Mouse (Mus musculus): ENCODE measurements around the gene Chml. TPM values are rescaled to one million over a fixed set of nuclear protein-coding genes. Genes with fewer than 3 reads are reported as not detected.

The Chml gene
- polyA plus RNA-seq (2014; fragmentation: Nextera tagmentation; extraction: Ambion mirVana): 6.4 and 7.7 TPM in 2 replicates

DNA sequence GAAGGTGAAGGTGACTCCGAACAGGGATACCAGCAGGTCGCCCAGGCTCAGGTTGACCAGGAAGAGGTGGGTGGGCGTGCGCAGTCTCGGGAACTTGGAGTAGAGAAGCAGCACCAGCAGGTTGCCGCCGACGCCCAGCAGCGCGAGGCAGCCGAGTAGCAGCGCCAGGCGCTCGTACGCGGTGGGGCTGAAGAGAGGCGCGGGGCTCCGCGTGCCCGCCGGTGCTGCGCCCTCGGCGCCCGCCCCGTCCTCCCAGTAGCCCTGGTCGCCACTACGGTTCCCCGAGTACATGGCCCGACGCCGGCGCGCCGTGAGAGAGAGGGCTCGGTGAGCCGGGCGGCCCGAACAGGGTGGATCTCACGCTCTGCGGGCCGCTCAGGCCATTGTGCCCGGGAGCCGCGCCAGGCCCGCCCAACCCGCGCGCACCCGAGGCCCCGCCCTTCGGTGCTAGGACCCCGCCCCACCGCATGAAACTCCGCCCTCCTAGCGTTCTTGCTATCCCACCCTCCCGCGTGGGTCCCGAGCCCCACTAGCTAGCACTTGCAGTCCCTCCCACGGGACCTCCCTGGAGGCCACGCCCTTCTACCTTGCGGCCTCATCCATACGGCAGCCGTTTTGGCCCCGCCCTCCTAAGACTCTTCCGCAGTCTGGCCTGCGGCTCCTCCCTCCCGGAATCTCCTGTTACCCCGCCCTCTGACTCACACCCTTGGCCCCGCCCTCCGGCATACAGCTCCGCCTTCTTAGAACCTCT lies at the start of gene Chml, which contains the start of gene Opn3:
TSS of gene Chml (minus strand) at position 656 of the 751 bp plus-strand sequence.
TSS of gene Opn3 (minus strand) at position 531 of the 751 bp plus-strand sequence.
- WGBS: under 1% methylated on average over 58 of the region's 73 CpGs
- ATAC-seq (replicated peaks; ENCODE audit: low FRiP score): peak; percentile 98

DNA sequence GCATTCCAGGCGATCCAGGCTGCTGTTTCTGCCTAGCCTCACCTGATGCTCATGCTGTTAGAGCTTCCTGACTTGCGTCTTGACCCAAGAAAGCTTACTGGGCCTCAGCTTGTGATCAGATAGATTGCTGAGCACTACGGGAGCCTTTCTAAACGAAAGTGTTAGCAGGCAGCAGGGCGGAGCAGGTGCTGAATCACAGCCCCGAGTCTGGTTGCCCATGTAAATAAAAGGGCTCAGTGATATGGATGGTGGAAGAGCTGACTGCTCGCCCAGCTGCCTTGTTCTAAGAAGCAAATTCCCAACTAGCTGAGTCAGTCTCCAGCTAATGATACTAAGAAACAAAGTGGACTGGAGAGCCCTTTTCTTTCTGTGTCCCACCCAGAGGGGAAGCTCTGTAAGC lies 33.1 kb upstream of the Chml start:
- no peaks in the 10 kb centered on the region for H3K4me1 ChIP-seq (replicated peaks; ENCODE audit: control insufficient read depth, insufficient read depth, low read length)
- no peaks in the 10 kb centered on the region for H3K36me3 ChIP-seq (ENCODE audit: control insufficient read depth, insufficient read depth, low read length)
- H3K9ac ChIP-seq (ENCODE audit: low read length): no peak overlapping the region
- H3K27ac ChIP-seq (ENCODE audit: low read depth, low read length): no peak overlapping the region
- no peaks in the 10 kb centered on the region for H3K27me3 ChIP-seq (ENCODE audit: control insufficient read depth, insufficient read depth, low read length)
- DNase-seq (ENCODE audit: low spot score) (no peak), ATAC-seq (replicated peaks; ENCODE audit: low FRiP score) (no peak)
- H3K4me3 ChIP-seq (ENCODE audit: low read depth, low read length): no peak overlapping the region
- H3K4me2 ChIP-seq (ENCODE audit: low read depth, low read length, severe bottlenecking): no peak overlapping the region
- no peaks in the 10 kb centered on the region for H3K9me3 ChIP-seq (ENCODE audit: control insufficient read depth, low read length)
- WGBS: 51% methylated on average over 7 of the region's 7 CpGs

More for the DNA sequence above, at the start of gene Chml, which contains the start of gene Opn3:
- peak within 1 kb of the TSS; percentile 66 for H3K27ac ChIP-seq (ENCODE audit: low read depth, low read length)
- H3K9me3 ChIP-seq (ENCODE audit: control insufficient read depth, low read length): no peaks in the 10 kb centered on the region
- H3K4me1 ChIP-seq (replicated peaks; ENCODE audit: control insufficient read depth, insufficient read depth, low read length): peaks cover 6% of the 10 kb centered on the region; the same call in 1 of the 2 replicates
- H3K4me2 ChIP-seq (ENCODE audit: low read depth, low read length, severe bottlenecking): peak within 1 kb of the TSS; percentile 73
- peak within 1 kb of the TSS; percentile 90 for H3K9ac ChIP-seq (ENCODE audit: low read length)
- peak; percentile 99 for DNase-seq (ENCODE audit: low spot score)
- 0 out of 2 replicates have a peak, but pooled peaks cover 4% of the 10 kb centered on the region for H3K36me3 ChIP-seq (ENCODE audit: control insufficient read depth, insufficient read depth, low read length)
- H3K27me3 ChIP-seq (ENCODE audit: control insufficient read depth, insufficient read depth, low read length): no peaks in the 10 kb centered on the region
- H3K4me3 ChIP-seq (ENCODE audit: low read depth, low read length): peak within 1 kb of the TSS; percentile 74

DNA sequence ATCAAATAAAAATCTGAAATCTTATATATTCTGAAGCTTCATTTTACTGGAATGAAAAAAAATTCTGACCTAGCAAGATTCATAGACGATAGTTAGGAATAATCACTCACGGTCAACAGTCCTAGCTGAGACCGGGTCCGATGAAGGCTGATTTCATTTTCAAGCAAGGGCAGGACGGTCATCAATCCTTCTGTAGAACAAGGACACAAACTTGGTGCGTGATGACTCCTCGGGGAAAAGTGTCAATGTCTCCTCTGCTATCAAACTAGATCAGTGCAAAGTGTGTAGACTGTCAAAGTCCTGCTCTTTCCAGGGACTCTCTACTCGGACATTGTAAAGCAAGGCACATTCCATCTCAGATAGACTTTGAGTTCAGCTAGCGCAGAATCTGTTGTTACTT lies 24.1 kb upstream of the Chml start:
- no peak for ATAC-seq (replicated peaks; ENCODE audit: low FRiP score)

DNA sequence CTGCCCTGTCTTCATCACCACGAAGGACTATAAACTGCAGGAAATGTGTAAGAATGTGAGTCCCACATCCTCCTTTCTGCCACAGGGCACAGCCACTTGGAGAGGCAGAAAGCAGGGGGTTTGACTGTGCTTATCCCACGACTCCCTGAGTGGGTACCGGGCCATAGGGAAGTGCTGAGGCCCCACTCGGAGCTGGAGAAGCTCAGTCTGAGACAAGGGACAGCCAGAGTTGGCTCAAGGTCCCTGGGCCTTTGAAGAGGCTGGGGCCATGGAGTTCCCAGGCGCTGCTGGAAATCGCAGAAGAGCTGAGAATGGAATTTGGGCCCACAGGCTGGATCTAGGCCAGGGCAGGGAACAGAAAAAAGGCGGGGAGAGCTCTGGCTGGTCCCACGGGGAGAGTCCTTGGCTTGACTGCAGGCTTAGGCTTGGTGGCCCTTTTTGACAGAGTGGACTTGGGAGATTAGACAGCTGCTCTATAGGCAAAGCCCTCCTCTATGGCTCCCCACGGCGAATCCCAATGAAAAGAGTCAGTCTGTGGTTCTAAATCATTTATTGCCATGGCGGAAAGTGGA lies 19.7 kb upstream of the Chml start:
- no peak overlapping the region for H3K4me2 ChIP-seq (ENCODE audit: low read depth, low read length, severe bottlenecking)
- no peak for ATAC-seq (replicated peaks; ENCODE audit: low FRiP score)
- H3K4me3 ChIP-seq (ENCODE audit: low read depth, low read length): no peak overlapping the region
- 83% methylated on average over 11 of the region's 11 CpGs for WGBS
- no peaks in the 10 kb centered on the region for H3K9me3 ChIP-seq (ENCODE audit: control insufficient read depth, low read length)
- no peaks in the 10 kb centered on the region for H3K36me3 ChIP-seq (ENCODE audit: control insufficient read depth, insufficient read depth, low read length)
- no peak overlapping the region for H3K27ac ChIP-seq (ENCODE audit: low read depth, low read length)
- no peak for DNase-seq (ENCODE audit: low spot score)
- H3K9ac ChIP-seq (ENCODE audit: low read length): no peak overlapping the region
- H3K27me3 ChIP-seq (ENCODE audit: control insufficient read depth, insufficient read depth, low read length): no peaks in the 10 kb centered on the region
- H3K4me1 ChIP-seq (replicated peaks; ENCODE audit: control insufficient read depth, insufficient read depth, low read length): no peaks in the 10 kb centered on the region

More for the DNA sequence above, 24.1 kb upstream of the Chml start:
- no peak overlapping the region for H3K9ac ChIP-seq (ENCODE audit: low read length)
- H3K9me3 ChIP-seq (ENCODE audit: control insufficient read depth, low read length): no peaks in the 10 kb centered on the region
- H3K4me3 ChIP-seq (ENCODE audit: low read depth, low read length): no peak overlapping the region
- H3K4me1 ChIP-seq (replicated peaks; ENCODE audit: control insufficient read depth, insufficient read depth, low read length): no peaks in the 10 kb centered on the region
- no peaks in the 10 kb centered on the region for H3K36me3 ChIP-seq (ENCODE audit: control insufficient read depth, insufficient read depth, low read length)
- H3K27me3 ChIP-seq (ENCODE audit: control insufficient read depth, insufficient read depth, low read length): no peaks in the 10 kb centered on the region
- WGBS: 90% methylated on average over 9 of the region's 9 CpGs
- H3K4me2 ChIP-seq (ENCODE audit: low read depth, low read length, severe bottlenecking): no peak overlapping the region
- no peak for DNase-seq (ENCODE audit: low spot score)
- H3K27ac ChIP-seq (ENCODE audit: low read depth, low read length): no peak overlapping the region

DNA sequence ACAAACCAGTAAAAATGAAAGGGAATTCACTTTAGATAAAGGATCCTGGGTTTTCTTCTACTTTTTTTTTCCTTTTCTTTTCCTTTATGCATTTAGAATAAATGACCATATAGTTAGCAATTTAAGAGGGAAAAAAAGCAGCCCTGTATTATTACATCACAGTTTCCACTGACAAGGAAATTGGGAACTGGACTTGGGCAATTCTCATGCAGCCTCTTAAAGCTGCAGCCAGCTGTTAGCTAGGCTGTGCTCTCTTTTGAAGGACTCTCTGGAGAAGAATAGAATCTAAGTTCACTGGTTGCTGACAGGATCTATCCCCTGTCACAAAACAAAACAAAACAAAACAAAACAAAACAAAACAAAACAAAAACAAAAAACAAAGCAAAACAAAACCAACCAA lies 15.3 kb upstream of the Chml start:
- Histone ChIP-seq H3K4me1 (replicated peaks; ENCODE audit: control insufficient read depth, insufficient read depth, low read length) (no peaks in the 10 kb centered on the region), H3K4me2 (ENCODE audit: low read depth, low read length, severe bottlenecking) (no peak overlapping the region), H3K4me3 (ENCODE audit: low read depth, low read length) (no peak overlapping the region), H3K9me3 (ENCODE audit: control insufficient read depth, low read length) (no peaks in the 10 kb centered on the region), H3K36me3 (ENCODE audit: control insufficient read depth, insufficient read depth, low read length) (no peaks in the 10 kb centered on the region), H3K9ac (ENCODE audit: low read length) (no peak overlapping the region), H3K27me3 (ENCODE audit: control insufficient read depth, insufficient read depth, low read length) (no peaks in the 10 kb centered on the region), H3K27ac (ENCODE audit: low read depth, low read length) (no peak overlapping the region)
- ATAC-seq (replicated peaks; ENCODE audit: low FRiP score): no peak
- DNase-seq (ENCODE audit: low spot score): no peak

DNA sequence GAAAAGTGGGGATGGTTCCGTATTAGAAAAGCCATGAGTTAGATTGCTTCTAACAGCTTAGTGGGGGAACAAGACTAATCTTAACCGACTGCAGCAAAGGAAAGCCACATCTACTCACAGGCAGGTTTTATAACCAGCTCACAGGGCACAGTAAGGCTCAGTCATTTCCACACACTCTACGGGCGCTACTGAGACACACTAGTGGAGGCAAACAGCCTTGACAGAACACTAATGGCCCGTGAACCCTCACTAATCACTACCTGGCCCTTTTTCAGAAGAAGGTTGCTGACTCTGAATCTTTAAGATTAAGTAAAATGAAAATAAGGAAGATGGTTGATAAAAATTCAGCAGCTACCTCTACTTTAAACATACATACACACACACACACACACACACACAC lies 14.9 kb upstream of the Chml start:
- H3K9me3 ChIP-seq (ENCODE audit: control insufficient read depth, low read length): no peaks in the 10 kb centered on the region

DNA sequence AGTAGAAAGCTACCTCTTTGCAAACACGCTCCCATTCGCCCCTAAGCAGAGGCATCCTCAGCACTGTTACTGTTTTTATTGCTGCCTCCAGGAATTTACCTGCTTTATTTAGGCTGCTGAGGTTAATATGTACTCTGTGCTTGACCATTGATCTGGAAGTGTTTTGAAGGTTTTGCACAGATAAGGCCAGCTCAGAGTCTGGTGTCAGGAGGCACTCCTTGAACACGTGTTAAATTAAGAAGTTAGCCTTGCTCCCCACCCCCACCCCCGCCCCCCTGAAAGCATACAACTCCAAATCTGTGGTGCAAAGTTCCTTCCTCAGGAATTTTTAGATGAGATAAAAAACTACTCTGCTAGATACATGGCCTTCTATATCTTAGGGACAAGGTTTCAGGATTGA lies 8.4 kb upstream of the Chml start:
- Histone ChIP-seq H3K9ac (ENCODE audit: low read length) (no peak overlapping the region), H3K36me3 (ENCODE audit: control insufficient read depth, insufficient read depth, low read length) (no peaks in the 10 kb centered on the region), H3K4me2 (ENCODE audit: low read depth, low read length, severe bottlenecking) (no peak overlapping the region), H3K9me3 (ENCODE audit: control insufficient read depth, low read length) (no peaks in the 10 kb centered on the region), H3K4me3 (ENCODE audit: low read depth, low read length) (no peak overlapping the region), H3K4me1 (replicated peaks; ENCODE audit: control insufficient read depth, insufficient read depth, low read length) (no peaks in the 10 kb centered on the region), H3K27me3 (ENCODE audit: control insufficient read depth, insufficient read depth, low read length) (no peaks in the 10 kb centered on the region), H3K27ac (ENCODE audit: low read depth, low read length) (no peak overlapping the region)
- WGBS: 74% methylated on average over 4 of the region's 4 CpGs
- ATAC-seq (replicated peaks; ENCODE audit: low FRiP score) (no peak), DNase-seq (ENCODE audit: low spot score) (no peak)

More for the DNA sequence above, 14.9 kb upstream of the Chml start:
- Histone ChIP-seq H3K27me3 (ENCODE audit: control insufficient read depth, insufficient read depth, low read length) (no peaks in the 10 kb centered on the region), H3K4me2 (ENCODE audit: low read depth, low read length, severe bottlenecking) (no peak overlapping the region), H3K36me3 (ENCODE audit: control insufficient read depth, insufficient read depth, low read length) (no peaks in the 10 kb centered on the region), H3K4me3 (ENCODE audit: low read depth, low read length) (no peak overlapping the region), H3K27ac (ENCODE audit: low read depth, low read length) (no peak overlapping the region), H3K9ac (ENCODE audit: low read length) (no peak overlapping the region), H3K4me1 (replicated peaks; ENCODE audit: control insufficient read depth, insufficient read depth, low read length) (no peaks in the 10 kb centered on the region)
- WGBS: 73% methylated on average over 5 of the region's 5 CpGs
- ATAC-seq (replicated peaks; ENCODE audit: low FRiP score) (no peak), DNase-seq (ENCODE audit: low spot score) (no peak)

DNA sequence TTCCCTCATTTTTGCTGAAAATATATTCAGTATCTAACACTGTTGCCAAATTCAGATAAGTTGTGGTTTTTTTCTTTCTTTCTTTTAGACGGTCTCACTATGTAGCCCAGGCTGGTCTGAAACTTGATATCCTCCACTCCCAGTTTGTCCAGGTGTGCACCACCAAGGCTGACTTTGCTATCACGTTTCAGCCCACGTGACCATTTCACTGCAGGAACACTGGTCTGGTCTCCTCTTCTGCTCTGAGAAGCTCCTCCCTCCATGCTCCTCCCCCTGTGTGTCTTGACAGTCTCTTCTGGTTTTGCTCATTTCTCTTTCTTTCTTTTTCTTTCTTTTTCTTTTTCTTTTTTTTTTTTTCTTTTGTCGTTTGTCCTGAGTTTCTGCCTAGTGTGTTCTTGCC lies 7.1 kb upstream of the Chml start:
- Histone ChIP-seq H3K9me3 (ENCODE audit: control insufficient read depth, low read length) (no peaks in the 10 kb centered on the region), H3K27me3 (ENCODE audit: control insufficient read depth, insufficient read depth, low read length) (no peaks in the 10 kb centered on the region), H3K9ac (ENCODE audit: low read length) (no peak overlapping the region), H3K4me1 (replicated peaks; ENCODE audit: control insufficient read depth, insufficient read depth, low read length) (no peaks in the 10 kb centered on the region), H3K27ac (ENCODE audit: low read depth, low read length) (no peak overlapping the region), H3K36me3 (ENCODE audit: control insufficient read depth, insufficient read depth, low read length) (no peaks in the 10 kb centered on the region), H3K4me3 (ENCODE audit: low read depth, low read length) (no peak overlapping the region), H3K4me2 (ENCODE audit: low read depth, low read length, severe bottlenecking) (no peak overlapping the region)
- no peak for DNase-seq (ENCODE audit: low spot score)
- 46% methylated on average over 4 of the region's 4 CpGs for WGBS
- no peak for ATAC-seq (replicated peaks; ENCODE audit: low FRiP score)
